Mouse (Mus musculus) ES-Bruce4 (cell line): ENCODE measurements around the gene Amn1. TPM values are rescaled to one million over a fixed set of nuclear protein-coding genes. Genes with fewer than 3 reads are reported as not detected.
A peak's percentile ranks its signal among the peaks of the same experiment; 100 is the strongest.
"Not testable (repeated sequence)": the region's sequence is repeated elsewhere in the genome, so short reads cannot be mapped to it uniquely, and the experiment has no call there.

ENCODE experiments used
- H3K27ac ChIP-seq: 2 replicates; pipeline ENCODE4 v1.5.1; 2012; ENCODE audit warnings: low read length, inconsistent platforms; ENCODE audit not compliant: insufficient read depth
- H3K27me3 ChIP-seq: 2 replicates; pipeline ENCODE4 v1.6.1; 2012; ENCODE audit warnings: mild to moderate bottlenecking, low read length, inconsistent platforms; ENCODE audit not compliant: control insufficient read depth, poor library complexity, insufficient read depth, severe bottlenecking
- H3K36me3 ChIP-seq: 2 replicates; pipeline ENCODE4 v1.6.1; 2012; ENCODE audit warnings: inconsistent platforms, mild to moderate bottlenecking, low read length, moderate library complexity; ENCODE audit not compliant: control insufficient read depth, poor library complexity, insufficient read depth, severe bottlenecking
- H3K4me1 ChIP-seq: one replicate; pipeline ENCODE4 v1.8.1; 2011; ENCODE audit warnings: low read length; ENCODE audit not compliant: control insufficient read depth, insufficient read depth
- H3K4me3 ChIP-seq: 2 replicates; pipeline ENCODE4 v1.5.1; 2011; ENCODE audit warnings: low read depth, mild to moderate bottlenecking, low read length
- H3K9ac ChIP-seq: 2 replicates; pipeline ENCODE4 v1.6.1; 2012; ENCODE audit warnings: low read depth, mild to moderate bottlenecking, inconsistent platforms; ENCODE audit not compliant: poor library complexity, severe bottlenecking
- H3K9me3 ChIP-seq: replicated peaks from 2 replicates; pipeline ENCODE4 v1.6.1; 2012; ENCODE audit warnings: mild to moderate bottlenecking, low read length, inconsistent platforms; ENCODE audit not compliant: control insufficient read depth, poor library complexity, insufficient read depth, severe bottlenecking
- CTCF ChIP-seq: IDR thresholded peaks from one replicate; pipeline ENCODE4 v1.8.1; 2011; ENCODE audit warnings: low read depth, low read length
- EP300 ChIP-seq: IDR thresholded peaks from 2 replicates; pipeline ENCODE4 v1.6.1; 2011; ENCODE audit warnings: low read depth, low read length; ENCODE audit not compliant: insufficient read depth
- POLR2A ChIP-seq: IDR thresholded peaks from one replicate; pipeline ENCODE4 v1.8.1; 2011; ENCODE audit warnings: low read length; ENCODE audit not compliant: insufficient read depth
- polyA plus RNA-seq: library from polyadenylated mRNA; stranded (reverse); fragments of >200 nt; gene quantifications from 2 replicates; pipeline ENCODE4 v1.2.4, GENCODE M21; 2011; ENCODE audit warnings: low read depth; ENCODE audit not compliant: missing spikeins, insufficient read depth, insufficient read length

The Amn1 gene
- polyA plus RNA-seq, 1 experiment = 30.4 TPM

GRCm38 (mm10) chr6:149137936-149138335, 50.6 kb downstream of the Amn1 start:
- Histone ChIP-seq H3K4me1 (no peaks in the 10 kb centered on the region), H3K36me3 (no peaks in the 10 kb centered on the region), H3K4me3 (no peak overlapping the region), H3K27me3 (no peaks in the 10 kb centered on the region), H3K9me3 (no peaks in the 10 kb centered on the region), H3K27ac (no peak overlapping the region), H3K9ac (no peak overlapping the region)
- TF ChIP-seq POLR2A (no peak), CTCF (no peak), EP300 (no peak)

- TF ChIP-seq EP300 (no peak), POLR2A (no peak), CTCF (no peak)
- Histone ChIP-seq H3K9ac (no peak overlapping the region), H3K36me3 (no peaks in the 10 kb centered on the region), H3K27me3 (no peaks in the 10 kb centered on the region), H3K27ac (no peak overlapping the region), H3K4me1 (no peaks in the 10 kb centered on the region), H3K9me3 (no peaks in the 10 kb centered on the region), H3K4me3 (no peak overlapping the region)
These were observed 52.9 kb downstream of the Amn1 start for GRCm38 (mm10) chr6:149135631-149136030.

- Histone ChIP-seq H3K4me1 (no peaks in the 10 kb centered on the region), H3K27me3 (no peaks in the 10 kb centered on the region), H3K9ac (peak overlapping the region; percentile 57), H3K27ac (peak overlapping the region; percentile 53), H3K9me3 (no peaks in the 10 kb centered on the region), H3K4me3 (no peak overlapping the region), H3K36me3 (no peaks in the 10 kb centered on the region)
- TF ChIP-seq EP300 (no peak), CTCF (no peak), POLR2A (no peak)
These were observed 53.9 kb downstream of the Amn1 start for GRCm38 (mm10) chr6:149134391-149135150.

- Histone ChIP-seq H3K27ac (peak overlapping the region; percentile 96), H3K4me1 (peaks cover 3% of the 10 kb centered on the region), H3K9ac (peak overlapping the region; percentile 74; the same call in 1 of the 2 replicates), H3K4me3 (no peak overlapping the region), H3K36me3 (no peaks in the 10 kb centered on the region), H3K9me3 (no peaks in the 10 kb centered on the region), H3K27me3 (no peaks in the 10 kb centered on the region)
- no peak for TF ChIP-seq POLR2A
- TF ChIP-seq EP300 = no peak
- TF ChIP-seq CTCF = no peak
These were observed 56.0 kb downstream of the Amn1 start for GRCm38 (mm10) chr6:149132311-149133077.

DNA sequence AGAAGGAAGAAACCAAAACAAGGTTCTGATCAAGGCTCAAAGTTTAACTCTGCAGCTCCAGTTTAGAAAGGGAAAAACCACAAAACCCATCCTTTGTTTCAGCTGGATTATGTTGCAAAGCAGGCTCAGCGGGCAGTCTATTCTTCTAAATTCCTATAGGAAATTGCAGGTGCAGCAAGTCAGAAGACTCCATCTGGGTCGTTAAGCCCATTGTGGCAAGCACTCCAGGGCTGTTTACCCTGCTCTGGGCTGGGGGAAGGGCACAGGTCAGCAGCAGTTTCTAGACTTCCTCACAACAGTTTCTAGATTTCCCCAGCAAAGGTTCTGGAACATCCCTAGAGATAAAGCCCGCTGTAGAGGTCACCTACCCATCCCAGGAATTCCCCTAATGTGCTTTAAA, 57.4 kb downstream of the Amn1 start:
- Histone ChIP-seq H3K4me1 (peaks cover 3% of the 10 kb centered on the region), H3K36me3 (no peaks in the 10 kb centered on the region), H3K9ac (peak overlapping the region; percentile 74; the same call in 1 of the 2 replicates), H3K27me3 (no peaks in the 10 kb centered on the region), H3K4me3 (no peak overlapping the region), H3K9me3 (no peaks in the 10 kb centered on the region), H3K27ac (peak overlapping the region; percentile 96)
- peak; percentile 100 for TF ChIP-seq EP300
- no peak for TF ChIP-seq CTCF
- TF ChIP-seq POLR2A = no peak

DNA sequence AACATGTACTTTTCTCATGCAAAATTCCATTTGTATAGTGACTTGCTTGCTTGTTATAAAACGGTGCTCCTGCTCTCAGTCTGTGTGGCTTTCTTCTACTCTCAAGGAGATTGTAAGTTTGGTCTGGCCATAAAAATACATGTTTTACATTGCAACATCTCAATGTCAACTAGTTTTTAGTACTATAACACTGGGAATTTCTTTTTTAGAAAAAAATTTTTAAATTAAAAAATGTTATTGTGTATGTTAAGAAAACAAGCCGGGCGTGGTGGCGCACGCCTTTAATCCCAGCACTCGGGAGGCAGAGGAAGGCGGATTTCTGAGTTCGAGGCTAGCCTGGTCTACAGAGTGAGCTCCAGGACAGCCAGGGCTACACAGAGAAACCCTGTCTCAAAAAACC, 58.6 kb downstream of the Amn1 start, which contains the start of gene Gm10203:
Gm10203 (plus strand) TSS at position 301 of the 400 bp plus-strand sequence.
- H3K9ac ChIP-seq = peak within 1 kb of the TSS; percentile 68
- not testable (repeated sequence) for H3K36me3 ChIP-seq, H3K9me3 ChIP-seq, H3K27me3 ChIP-seq, H3K4me1 ChIP-seq
- peak within 1 kb of the TSS; percentile 96 for H3K27ac ChIP-seq
- H3K4me3 ChIP-seq = peak within 1 kb of the TSS; percentile 21; the same call in 1 of the 2 replicates
